Mouse (Mus musculus): ENCODE data around the gene Riiad1. TPM values are rescaled to one million over a fixed set of nuclear protein-coding genes. Genes with fewer than 3 reads are reported as not detected.

Riiad1 gene
- 0.34 TPM in 1 of 2 replicates, not detected in the other for polyA plus RNA-seq (2015; fragmentation: Nextera tagmentation; extraction: Ambion mirVana)

- Histone ChIP-seq H3K9ac (replicated peaks) (no peak within 1 kb of the TSS), H3K4me1 (ENCODE audit: insufficient read depth) (no peaks in the 10 kb centered on the region), H3K27ac (ENCODE audit: low read depth) (no peak within 1 kb of the TSS), H3K4me2 (ENCODE audit: low read depth, low read length) (no peak within 1 kb of the TSS), H3K36me3 (replicated peaks; ENCODE audit: insufficient read depth, low read length) (no peaks in the 10 kb centered on the region), H3K4me3 (ENCODE audit: low read depth, low read length) (no peak within 1 kb of the TSS), H3K27me3 (ENCODE audit: insufficient read depth, low read length) (peaks cover 24% of the 10 kb centered on the region), H3K9me3 (ENCODE audit: low read length) (no peaks in the 10 kb centered on the region)
- no peak for DNase-seq
- 18% methylated on average over 16 of the region's 16 CpGs for WGBS (ENCODE audit: insufficient replicate concordance)
- TF ChIP-seq EP300 (IDR thresholded peaks at IDR 0.05; ENCODE audit: low read depth) (no peak), CTCF (IDR thresholded peaks at IDR 0.05; ENCODE audit: low read depth) (no peak)
- ATAC-seq: no peak
Observed at GRCm38 (mm10) chr3:94480291-94480884, at the start of gene Riiad1. Gene Riiad1 (minus strand): TSS chr3:94480341.

GRCm38 (mm10) chr3:94526731-94527130, 46.6 kb upstream of the Riiad1 start:
- H3K4me3 ChIP-seq (ENCODE audit: low read depth, low read length): no peak overlapping the region

GRCm38 (mm10) chr3:94506664-94507063, 26.5 kb upstream of the Riiad1 start:
- TF ChIP-seq EP300 (IDR thresholded peaks at IDR 0.05; ENCODE audit: low read depth): no peak
- peak; percentile 51 for TF ChIP-seq CTCF (IDR thresholded peaks at IDR 0.05; ENCODE audit: low read depth)
- peaks cover 39% of the 10 kb centered on the region; the same call in 1 of the 2 replicates for H3K36me3 ChIP-seq (replicated peaks; ENCODE audit: insufficient read depth, low read length)

More at GRCm38 (mm10) chr3:94526731-94527130, 46.6 kb upstream of the Riiad1 start:
- Histone ChIP-seq H3K27me3 (ENCODE audit: insufficient read depth, low read length) (no peaks in the 10 kb centered on the region), H3K4me1 (ENCODE audit: insufficient read depth) (no peaks in the 10 kb centered on the region), H3K9ac (replicated peaks) (no peak overlapping the region), H3K9me3 (ENCODE audit: low read length) (no peaks in the 10 kb centered on the region), H3K27ac (ENCODE audit: low read depth) (no peak overlapping the region), H3K4me2 (ENCODE audit: low read depth, low read length) (no peak overlapping the region), H3K36me3 (replicated peaks; ENCODE audit: insufficient read depth, low read length) (peaks cover 19% of the 10 kb centered on the region)
- 71% methylated on average over 2 of the region's 2 CpGs for WGBS (ENCODE audit: insufficient replicate concordance)
- DNase-seq (no peak), ATAC-seq (no peak)
- no peak for TF ChIP-seq CTCF (IDR thresholded peaks at IDR 0.05; ENCODE audit: low read depth)
- no peak for TF ChIP-seq EP300 (IDR thresholded peaks at IDR 0.05; ENCODE audit: low read depth)

GRCm38 (mm10) chr3:94502243-94502642, 22.1 kb upstream of the Riiad1 start:
- no peak overlapping the region for H3K4me3 ChIP-seq (ENCODE audit: low read depth, low read length)
- H3K36me3 ChIP-seq (replicated peaks; ENCODE audit: insufficient read depth, low read length): peaks cover 24% of the 10 kb centered on the region; the same call in 1 of the 2 replicates
- ATAC-seq (no peak), DNase-seq (no peak)
- H3K9ac ChIP-seq (replicated peaks): no peak overlapping the region
- H3K4me2 ChIP-seq (ENCODE audit: low read depth, low read length): no peak overlapping the region
- no peaks in the 10 kb centered on the region for H3K9me3 ChIP-seq (ENCODE audit: low read length)
- no peaks in the 10 kb centered on the region for H3K4me1 ChIP-seq (ENCODE audit: insufficient read depth)
- H3K27me3 ChIP-seq (ENCODE audit: insufficient read depth, low read length): no peaks in the 10 kb centered on the region
- WGBS (ENCODE audit: insufficient replicate concordance): 84% methylated on average over 3 of the region's 3 CpGs
- no peak overlapping the region for H3K27ac ChIP-seq (ENCODE audit: low read depth)
- TF ChIP-seq EP300 (IDR thresholded peaks at IDR 0.05; ENCODE audit: low read depth) (no peak), CTCF (IDR thresholded peaks at IDR 0.05; ENCODE audit: low read depth) (peak; percentile 83)

More at GRCm38 (mm10) chr3:94506664-94507063, 26.5 kb upstream of the Riiad1 start:
- Histone ChIP-seq H3K4me1 (ENCODE audit: insufficient read depth) (no peaks in the 10 kb centered on the region), H3K9ac (replicated peaks) (no peak overlapping the region), H3K9me3 (ENCODE audit: low read length) (no peaks in the 10 kb centered on the region), H3K27me3 (ENCODE audit: insufficient read depth, low read length) (no peaks in the 10 kb centered on the region), H3K4me2 (ENCODE audit: low read depth, low read length) (no peak overlapping the region), H3K4me3 (ENCODE audit: low read depth, low read length) (no peak overlapping the region), H3K27ac (ENCODE audit: low read depth) (no peak overlapping the region)
- DNase-seq: no peak
- ATAC-seq: no peak
- 85% methylated on average over 1 of the region's 1 CpGs for WGBS (ENCODE audit: insufficient replicate concordance)

- Histone ChIP-seq H3K27ac (ENCODE audit: low read depth) (no peak overlapping the region), H3K9me3 (ENCODE audit: low read length) (no peaks in the 10 kb centered on the region), H3K4me2 (ENCODE audit: low read depth, low read length) (no peak overlapping the region), H3K4me3 (ENCODE audit: low read depth, low read length) (no peak overlapping the region), H3K4me1 (ENCODE audit: insufficient read depth) (no peaks in the 10 kb centered on the region), H3K36me3 (replicated peaks; ENCODE audit: insufficient read depth, low read length) (peaks cover 20% of the 10 kb centered on the region), H3K9ac (replicated peaks) (no peak overlapping the region), H3K27me3 (ENCODE audit: insufficient read depth, low read length) (no peaks in the 10 kb centered on the region)
- TF ChIP-seq EP300 (IDR thresholded peaks at IDR 0.05; ENCODE audit: low read depth): no peak
- no peak for TF ChIP-seq CTCF (IDR thresholded peaks at IDR 0.05; ENCODE audit: low read depth)
- 81% methylated on average over 4 of the region's 4 CpGs for WGBS (ENCODE audit: insufficient replicate concordance)
- DNase-seq (no peak), ATAC-seq (no peak)
Observed at GRCm38 (mm10) chr3:94497162-94497561, 17.0 kb upstream of the Riiad1 start.

- DNase-seq (no peak), ATAC-seq (no peak)
- H3K9ac ChIP-seq (replicated peaks): no peak overlapping the region
- H3K27me3 ChIP-seq (ENCODE audit: insufficient read depth, low read length): no peaks in the 10 kb centered on the region
- WGBS (ENCODE audit: insufficient replicate concordance): 73% methylated on average over 6 of the region's 6 CpGs
- H3K4me2 ChIP-seq (ENCODE audit: low read depth, low read length): no peak overlapping the region
- H3K9me3 ChIP-seq (ENCODE audit: low read length): no peaks in the 10 kb centered on the region
- TF ChIP-seq EP300 (IDR thresholded peaks at IDR 0.05; ENCODE audit: low read depth): no peak
- no peak for TF ChIP-seq CTCF (IDR thresholded peaks at IDR 0.05; ENCODE audit: low read depth)
- no peak overlapping the region for H3K27ac ChIP-seq (ENCODE audit: low read depth)
- no peaks in the 10 kb centered on the region for H3K36me3 ChIP-seq (replicated peaks; ENCODE audit: insufficient read depth, low read length)
- no peaks in the 10 kb centered on the region for H3K4me1 ChIP-seq (ENCODE audit: insufficient read depth)
- no peak overlapping the region for H3K4me3 ChIP-seq (ENCODE audit: low read depth, low read length)
Observed at GRCm38 (mm10) chr3:94487581-94487980, 7.4 kb upstream of the Riiad1 start.

All from liver, postnatal 0 days (tissue).